Mouse (Mus musculus): ENCODE data around the gene Stab2.

The Stab2 gene

GRCm38 (mm10) chr10:87007385-87008214, at the start of gene Stab2:
Gene Stab2 (minus strand): TSS chr10:87008025.
- no peak for DNase-seq

- no peak for DNase-seq
These were observed 43.9 kb upstream of the Stab2 start for GRCm38 (mm10) chr10:87051714-87052113.

- DNase-seq, result no peak
These were observed 41.4 kb upstream of the Stab2 start for GRCm38 (mm10) chr10:87049179-87049578.

GRCm38 (mm10) chr10:87046931-87047468, 39.2 kb upstream of the Stab2 start:
- no peak for DNase-seq

GRCm38 (mm10) chr10:87046469-87046868, 38.6 kb upstream of the Stab2 start:
- DNase-seq, result no peak

GRCm38 (mm10) chr10:87045273-87045672, 37.4 kb upstream of the Stab2 start:
- no peak for DNase-seq

- DNase-seq, result no peak
These were observed 33.4 kb upstream of the Stab2 start for GRCm38 (mm10) chr10:87041265-87041664.

GRCm38 (mm10) chr10:87039800-87040199, 32.0 kb upstream of the Stab2 start:
- DNase-seq, result no peak

- DNase-seq, result no peak
These were observed 31.5 kb upstream of the Stab2 start for GRCm38 (mm10) chr10:87039340-87039739.

- DNase-seq, result no peak
These were observed 29.2 kb upstream of the Stab2 start for GRCm38 (mm10) chr10:87037062-87037461.

- DNase-seq, result no peak
These were observed 28.5 kb upstream of the Stab2 start for GRCm38 (mm10) chr10:87036271-87036703.

- DNase-seq, result no peak
These were observed 28.0 kb upstream of the Stab2 start for GRCm38 (mm10) chr10:87035866-87036265.

- DNase-seq, result no peak
These were observed 24.9 kb upstream of the Stab2 start for GRCm38 (mm10) chr10:87032768-87033167.

GRCm38 (mm10) chr10:87024884-87025283, 17.1 kb upstream of the Stab2 start:
- peak; percentile 90 for DNase-seq

- DNase-seq, result peak; percentile 72
These were observed 12.9 kb upstream of the Stab2 start for GRCm38 (mm10) chr10:87020711-87021110.

GRCm38 (mm10) chr10:87018876-87019275, 11.1 kb upstream of the Stab2 start:
- peak; percentile 33 for DNase-seq

GRCm38 (mm10) chr10:87016151-87016692, 8.4 kb upstream of the Stab2 start:
- peak; percentile 53 for DNase-seq

GRCm38 (mm10) chr10:87015403-87015802, 7.6 kb upstream of the Stab2 start:
- no peak for DNase-seq

- DNase-seq, result no peak
These were observed 6.7 kb upstream of the Stab2 start for GRCm38 (mm10) chr10:87014391-87014965.

GRCm38 (mm10) chr10:87012087-87012486, 4.3 kb upstream of the Stab2 start:
- no peak for DNase-seq

- DNase-seq, result no peak
These were observed 332 bp upstream of the Stab2 start for GRCm38 (mm10) chr10:87008215-87008499.

GRCm38 (mm10) chr10:86992238-86992976, 15.4 kb downstream of the Stab2 start:
- DNase-seq, result peak; percentile 19

- no peak for DNase-seq
These were observed 17.2 kb downstream of the Stab2 start for GRCm38 (mm10) chr10:86990666-86991065.
